Mouse (Mus musculus): ENCODE data around the gene Cacng4. TPM values are rescaled to one million over a fixed set of nuclear protein-coding genes. Genes with fewer than 3 reads are reported as not detected.

The Cacng4 gene
- polyA plus RNA-seq, 1 experiment from 2014 or later = 2.5 TPM

- 79% methylated on average over 4 of the region's 4 CpGs for WGBS
- no peaks in the 10 kb centered on the region for H3K27me3 ChIP-seq (ENCODE audit: control insufficient read depth, insufficient read depth, low read length)
- H3K4me3 ChIP-seq (replicated peaks; ENCODE audit: low read length) = no peak overlapping the region
- no peak for ATAC-seq (ENCODE audit: insufficient read depth, low FRiP score)
- H3K4me1 ChIP-seq (ENCODE audit: control insufficient read depth, insufficient read depth, low read length) = no peaks in the 10 kb centered on the region
- no peak overlapping the region for H3K4me2 ChIP-seq (ENCODE audit: low read depth, low read length)
- H3K36me3 ChIP-seq (ENCODE audit: control insufficient read depth, insufficient read depth, low read length) = no peaks in the 10 kb centered on the region
- no peaks in the 10 kb centered on the region for H3K9me3 ChIP-seq (replicated peaks; ENCODE audit: control insufficient read depth, low read length)
- H3K9ac ChIP-seq (ENCODE audit: low read length) = no peak overlapping the region
- no peak overlapping the region for H3K27ac ChIP-seq (ENCODE audit: low read length)
Observed at GRCm38 (mm10) chr11:107730940-107731339, 63.4 kb downstream of the Cacng4 start.

- H3K4me3 ChIP-seq (replicated peaks; ENCODE audit: low read length) = no peak overlapping the region
- no peak overlapping the region for H3K27ac ChIP-seq (ENCODE audit: low read length)
- no peaks in the 10 kb centered on the region for H3K36me3 ChIP-seq (ENCODE audit: control insufficient read depth, insufficient read depth, low read length)
- H3K4me2 ChIP-seq (ENCODE audit: low read depth, low read length) = no peak overlapping the region
- 82% methylated on average over 7 of the region's 7 CpGs for WGBS
- ATAC-seq (ENCODE audit: insufficient read depth, low FRiP score) = no peak
- no peaks in the 10 kb centered on the region for H3K9me3 ChIP-seq (replicated peaks; ENCODE audit: control insufficient read depth, low read length)
- no peaks in the 10 kb centered on the region for H3K27me3 ChIP-seq (ENCODE audit: control insufficient read depth, insufficient read depth, low read length)
- H3K4me1 ChIP-seq (ENCODE audit: control insufficient read depth, insufficient read depth, low read length) = no peaks in the 10 kb centered on the region
- no peak overlapping the region for H3K9ac ChIP-seq (ENCODE audit: low read length)
Observed at GRCm38 (mm10) chr11:107729141-107729540, 65.2 kb downstream of the Cacng4 start.

- H3K27ac ChIP-seq (ENCODE audit: low read length) = no peak overlapping the region
- no peaks in the 10 kb centered on the region for H3K27me3 ChIP-seq (ENCODE audit: control insufficient read depth, insufficient read depth, low read length)
- H3K9me3 ChIP-seq (replicated peaks; ENCODE audit: control insufficient read depth, low read length) = no peaks in the 10 kb centered on the region
- no peak overlapping the region for H3K9ac ChIP-seq (ENCODE audit: low read length)
- H3K36me3 ChIP-seq (ENCODE audit: control insufficient read depth, insufficient read depth, low read length) = no peaks in the 10 kb centered on the region
- no peak for ATAC-seq (ENCODE audit: insufficient read depth, low FRiP score)
- WGBS = 74% methylated on average over 13 of the region's 13 CpGs
- no peaks in the 10 kb centered on the region for H3K4me1 ChIP-seq (ENCODE audit: control insufficient read depth, insufficient read depth, low read length)
- no peak overlapping the region for H3K4me3 ChIP-seq (replicated peaks; ENCODE audit: low read length)
- H3K4me2 ChIP-seq (ENCODE audit: low read depth, low read length) = no peak overlapping the region
Observed at GRCm38 (mm10) chr11:107728073-107728863, 66.1 kb downstream of the Cacng4 start.

- Histone ChIP-seq H3K4me3 (replicated peaks; ENCODE audit: low read length) (no peak overlapping the region), H3K27me3 (ENCODE audit: control insufficient read depth, insufficient read depth, low read length) (no peaks in the 10 kb centered on the region), H3K36me3 (ENCODE audit: control insufficient read depth, insufficient read depth, low read length) (no peaks in the 10 kb centered on the region), H3K4me2 (ENCODE audit: low read depth, low read length) (no peak overlapping the region), H3K4me1 (ENCODE audit: control insufficient read depth, insufficient read depth, low read length) (no peaks in the 10 kb centered on the region), H3K9me3 (replicated peaks; ENCODE audit: control insufficient read depth, low read length) (no peaks in the 10 kb centered on the region), H3K9ac (ENCODE audit: low read length) (no peak overlapping the region), H3K27ac (ENCODE audit: low read length) (no peak overlapping the region)
- ATAC-seq (ENCODE audit: insufficient read depth, low FRiP score) = no peak
- WGBS = 85% methylated on average over 8 of the region's 8 CpGs
Observed at GRCm38 (mm10) chr11:107724603-107725002, 69.8 kb downstream of the Cacng4 start.

GRCm38 (mm10) chr11:107721057-107721456 lies 73.3 kb downstream of the Cacng4 start:
- 69% methylated on average over 7 of the region's 7 CpGs for WGBS
- H3K27me3 ChIP-seq (ENCODE audit: control insufficient read depth, insufficient read depth, low read length) = no peaks in the 10 kb centered on the region
- H3K27ac ChIP-seq (ENCODE audit: low read length) = no peak overlapping the region
- no peaks in the 10 kb centered on the region for H3K9me3 ChIP-seq (replicated peaks; ENCODE audit: control insufficient read depth, low read length)
- H3K4me1 ChIP-seq (ENCODE audit: control insufficient read depth, insufficient read depth, low read length) = no peaks in the 10 kb centered on the region
- ATAC-seq (ENCODE audit: insufficient read depth, low FRiP score) = no peak
- no peaks in the 10 kb centered on the region for H3K36me3 ChIP-seq (ENCODE audit: control insufficient read depth, insufficient read depth, low read length)
- no peak overlapping the region for H3K4me3 ChIP-seq (replicated peaks; ENCODE audit: low read length)
- H3K4me2 ChIP-seq (ENCODE audit: low read depth, low read length) = no peak overlapping the region
- no peak overlapping the region for H3K9ac ChIP-seq (ENCODE audit: low read length)

- Histone ChIP-seq H3K27ac (ENCODE audit: low read length) (no peak overlapping the region), H3K9ac (ENCODE audit: low read length) (no peak overlapping the region), H3K9me3 (replicated peaks; ENCODE audit: control insufficient read depth, low read length) (no peaks in the 10 kb centered on the region), H3K36me3 (ENCODE audit: control insufficient read depth, insufficient read depth, low read length) (no peaks in the 10 kb centered on the region), H3K4me1 (ENCODE audit: control insufficient read depth, insufficient read depth, low read length) (no peaks in the 10 kb centered on the region), H3K4me2 (ENCODE audit: low read depth, low read length) (no peak overlapping the region), H3K4me3 (replicated peaks; ENCODE audit: low read length) (no peak overlapping the region), H3K27me3 (ENCODE audit: control insufficient read depth, insufficient read depth, low read length) (no peaks in the 10 kb centered on the region)
- 70% methylated on average over 9 of the region's 9 CpGs for whole genome bisulfite sequencing
- no peak for ATAC-seq (ENCODE audit: insufficient read depth, low FRiP score)
Observed at GRCm38 (mm10) chr11:107720264-107721021, 73.9 kb downstream of the Cacng4 start.

GRCm38 (mm10) chr11:107716332-107716938 lies 77.9 kb downstream of the Cacng4 start, which contains the start of gene Cacng1:
Gene Cacng1 (minus strand): TSS chr11:107716522.
- H3K36me3 ChIP-seq (ENCODE audit: control insufficient read depth, insufficient read depth, low read length) = no peaks in the 10 kb centered on the region
- WGBS = 69% methylated on average over 16 of the region's 16 CpGs
- ATAC-seq (ENCODE audit: insufficient read depth, low FRiP score) = no peak
- H3K9me3 ChIP-seq (replicated peaks; ENCODE audit: control insufficient read depth, low read length) = no peaks in the 10 kb centered on the region
- H3K4me2 ChIP-seq (ENCODE audit: low read depth, low read length) = no peak within 1 kb of the TSS
- no peak within 1 kb of the TSS for H3K9ac ChIP-seq (ENCODE audit: low read length)
- no peak within 1 kb of the TSS for H3K4me3 ChIP-seq (replicated peaks; ENCODE audit: low read length)
- H3K4me1 ChIP-seq (ENCODE audit: control insufficient read depth, insufficient read depth, low read length) = no peaks in the 10 kb centered on the region
- H3K27ac ChIP-seq (ENCODE audit: low read length) = no peak within 1 kb of the TSS
- H3K27me3 ChIP-seq (ENCODE audit: control insufficient read depth, insufficient read depth, low read length) = no peaks in the 10 kb centered on the region

GRCm38 (mm10) chr11:107714368-107714767 lies 80.0 kb downstream of the Cacng4 start:
- H3K36me3 ChIP-seq (ENCODE audit: control insufficient read depth, insufficient read depth, low read length) = no peaks in the 10 kb centered on the region
- 78% methylated on average over 7 of the region's 7 CpGs for WGBS
- no peaks in the 10 kb centered on the region for H3K4me1 ChIP-seq (ENCODE audit: control insufficient read depth, insufficient read depth, low read length)
- H3K9ac ChIP-seq (ENCODE audit: low read length) = no peak overlapping the region
- no peaks in the 10 kb centered on the region for H3K27me3 ChIP-seq (ENCODE audit: control insufficient read depth, insufficient read depth, low read length)
- ATAC-seq (ENCODE audit: insufficient read depth, low FRiP score) = no peak
- H3K4me3 ChIP-seq (replicated peaks; ENCODE audit: low read length) = no peak overlapping the region
- no peaks in the 10 kb centered on the region for H3K9me3 ChIP-seq (replicated peaks; ENCODE audit: control insufficient read depth, low read length)
- no peak overlapping the region for H3K27ac ChIP-seq (ENCODE audit: low read length)
- H3K4me2 ChIP-seq (ENCODE audit: low read depth, low read length) = no peak overlapping the region

- no peak for ATAC-seq (ENCODE audit: insufficient read depth, low FRiP score)
- H3K36me3 ChIP-seq (ENCODE audit: control insufficient read depth, insufficient read depth, low read length) = no peaks in the 10 kb centered on the region
- no peak overlapping the region for H3K27ac ChIP-seq (ENCODE audit: low read length)
- H3K9ac ChIP-seq (ENCODE audit: low read length) = no peak overlapping the region
- no peak overlapping the region for H3K4me2 ChIP-seq (ENCODE audit: low read depth, low read length)
- no peaks in the 10 kb centered on the region for H3K4me1 ChIP-seq (ENCODE audit: control insufficient read depth, insufficient read depth, low read length)
- 58% methylated on average over 3 of the region's 3 CpGs for WGBS
- no peaks in the 10 kb centered on the region for H3K27me3 ChIP-seq (ENCODE audit: control insufficient read depth, insufficient read depth, low read length)
- no peaks in the 10 kb centered on the region for H3K9me3 ChIP-seq (replicated peaks; ENCODE audit: control insufficient read depth, low read length)
- H3K4me3 ChIP-seq (replicated peaks; ENCODE audit: low read length) = no peak overlapping the region
Observed at GRCm38 (mm10) chr11:107710379-107710778, 84.0 kb downstream of the Cacng4 start.

All from stomach, embryonic 16.5 days (tissue).